Mouse (Mus musculus) thymus, postnatal 0 days (tissue): ENCODE results near the gene Gm20870. TPM values are rescaled to one million over a fixed set of nuclear protein-coding genes. Genes with fewer than 3 reads are reported as not detected.
"Not testable (repeated sequence)": the region's sequence is repeated elsewhere in the genome, so short reads cannot be mapped to it uniquely, and the experiment has no call there.

Experiments
- DNase-seq: peaks from one replicate; pipeline ENCODE4 v3.0.0-alpha.2; 2015; ENCODE audit warnings: low spot score
- polyA plus RNA-seq: library from polyadenylated mRNA; unstranded; fragments of >200 nt; fragmentation: Nextera tagmentation; extraction: Ambion mirVana; gene quantifications from 2 replicates; pipeline ENCODE4 v1.2.1, GENCODE M21; 2015

Gm20870 gene
- polyA plus RNA-seq, result not detected in 2 replicates

GRCm38 (mm10) chrY:71691743-71692142 is at the start of gene Gm20870:
Gene Gm20870, plus strand, starts transcription at chrY:71692043.
- not testable (repeated sequence) for DNase-seq

Other genes starting within 250 kb of the Gm20870 start
- not detected in 2 replicates for gene Gm20869, start 222.6 kb upstream of the Gm20870 start, polyA plus RNA-seq